Mouse (Mus musculus) liver, embryonic 12.5 days (tissue): ENCODE results near the gene Gm17093. TPM values are rescaled to one million over a fixed set of nuclear protein-coding genes. Genes with fewer than 3 reads are reported as not detected.
"Not testable (repeated sequence)": the region's sequence is repeated elsewhere in the genome, so short reads cannot be mapped to it uniquely, and the experiment has no call there.

ENCODE experiments used
- ATAC-seq: fragments of 200-750 bp; cut with Nextera tagmentation; 2 replicates; pipeline ENCODE4 v1.8.0; 2017; ENCODE audit warnings: moderate number of reproducible peaks, mild to moderate bottlenecking, moderate library complexity
- H3K27ac ChIP-seq: fragments of 300-500 bp; sonication (generic); 2 replicates; pipeline ENCODE4 v1.5.1; 2016; ENCODE audit warnings: mild to moderate bottlenecking
- H3K27me3 ChIP-seq: fragments of 300-500 bp; sonication (generic); replicated peaks from 2 replicates; pipeline ENCODE4 v1.6.1; 2016; ENCODE audit warnings: mild to moderate bottlenecking, moderate library complexity
- H3K36me3 ChIP-seq: fragments of 300-500 bp; sonication (generic); 2 replicates; pipeline ENCODE4 v1.6.1; 2016; ENCODE audit warnings: mild to moderate bottlenecking, moderate library complexity
- H3K4me1 ChIP-seq: fragments of 300-500 bp; sonication (generic); 2 replicates; pipeline ENCODE4 v1.6.1; 2016
- H3K4me2 ChIP-seq: fragments of 300-500 bp; sonication (generic); 2 replicates; pipeline ENCODE4 v1.6.1; 2016; ENCODE audit warnings: mild to moderate bottlenecking, moderate library complexity
- H3K4me3 ChIP-seq: fragments of 300-500 bp; sonication (generic); 2 replicates; pipeline ENCODE4 v1.5.1; 2016; ENCODE audit warnings: mild to moderate bottlenecking, moderate library complexity
- H3K9ac ChIP-seq: fragments of 300-500 bp; sonication (generic); 2 replicates; pipeline ENCODE4 v1.6.1; 2016; ENCODE audit warnings: mild to moderate bottlenecking, moderate library complexity
- H3K9me3 ChIP-seq: fragments of 300-500 bp; sonication (generic); replicated peaks from 2 replicates; pipeline ENCODE4 v1.6.1; 2016; ENCODE audit warnings: mild to moderate bottlenecking, moderate library complexity
- WGBS: fragments of 180-500 bp; shearing (Covaris S2); methylation state at CpG from one replicate; pipeline ENCODE4 v1.1.7; 2016; ENCODE audit not compliant: insufficient replicate concordance; 5-methylcytosine and 5-hydroxymethylcytosine counted together
- polyA plus RNA-seq: library from polyadenylated mRNA; unstranded; fragments of >200 nt; fragmentation: Nextera tagmentation; extraction: Ambion mirVana; gene quantifications from 2 replicates; pipeline ENCODE4 v1.2.1, GENCODE M21; 2016

Gm17093 gene
- not detected in 2 replicates for polyA plus RNA-seq

- WGBS = 66% methylated on average over 5 of the region's 5 CpGs
- H3K9ac ChIP-seq, H3K27ac ChIP-seq, H3K9me3 ChIP-seq, ATAC-seq, H3K4me3 ChIP-seq, H3K27me3 ChIP-seq, H3K4me2 ChIP-seq, H3K36me3 ChIP-seq, H3K4me1 ChIP-seq: not testable (repeated sequence)
These were observed at the start of gene Gm17093 for GRCm38 (mm10) chr14:44517976-44518375. TSS of gene Gm17093 (plus strand) at chr14:44518276.

- H3K4me1 ChIP-seq, H3K9me3 ChIP-seq, H3K9ac ChIP-seq, H3K4me3 ChIP-seq, H3K36me3 ChIP-seq, H3K4me2 ChIP-seq, H3K27me3 ChIP-seq, ATAC-seq, H3K27ac ChIP-seq: not testable (repeated sequence)
- 77% methylated on average over 1 of the region's 1 CpGs for WGBS
These were observed 25.9 kb upstream of the Gm17093 start, which contains the start of gene BC061237 for GRCm38 (mm10) chr14:44492163-44492562. TSS of gene BC061237 (plus strand) at chr14:44492463.

- not testable (repeated sequence) for H3K27ac ChIP-seq, ATAC-seq, H3K36me3 ChIP-seq, H3K9me3 ChIP-seq, H3K4me3 ChIP-seq, H3K4me2 ChIP-seq, H3K27me3 ChIP-seq, H3K4me1 ChIP-seq, H3K9ac ChIP-seq
- WGBS = 68% methylated on average over 5 of the region's 5 CpGs
These were observed 29.9 kb downstream of the Gm17093 start for GRCm38 (mm10) chr14:44547961-44548360.

Other genes starting within 250 kb of the Gm17093 start
- gene Gm8220, start 232.7 kb upstream of the Gm17093 start, polyA plus RNA-seq = not detected in 2 replicates
- not detected in 2 replicates for gene Gm5930, start 179.7 kb upstream of the Gm17093 start, polyA plus RNA-seq
- gene Gm8229, start 152.9 kb upstream of the Gm17093 start, polyA plus RNA-seq = not detected in 2 replicates
- gene Gm3371, start 107.6 kb upstream of the Gm17093 start, polyA plus RNA-seq = not detected in 2 replicates
- not detected in 2 replicates for gene Gm8232, start 84.6 kb upstream of the Gm17093 start, polyA plus RNA-seq
- not detected in 2 replicates for gene BC061237, start 25.8 kb upstream of the Gm17093 start, polyA plus RNA-seq
- gene Gm8247, start 64.9 kb downstream of the Gm17093 start, polyA plus RNA-seq = not detected in 2 replicates
- not detected in 2 replicates for gene Gm5624, start 109.7 kb downstream of the Gm17093 start, polyA plus RNA-seq
- not detected in 2 replicates for gene Gm8257, start 188.2 kb downstream of the Gm17093 start, polyA plus RNA-seq
- not detected in 2 replicates for gene Gm8267, start 232.1 kb downstream of the Gm17093 start, polyA plus RNA-seq